Mouse (Mus musculus): ENCODE measurements around the gene Fras1.

DNA sequence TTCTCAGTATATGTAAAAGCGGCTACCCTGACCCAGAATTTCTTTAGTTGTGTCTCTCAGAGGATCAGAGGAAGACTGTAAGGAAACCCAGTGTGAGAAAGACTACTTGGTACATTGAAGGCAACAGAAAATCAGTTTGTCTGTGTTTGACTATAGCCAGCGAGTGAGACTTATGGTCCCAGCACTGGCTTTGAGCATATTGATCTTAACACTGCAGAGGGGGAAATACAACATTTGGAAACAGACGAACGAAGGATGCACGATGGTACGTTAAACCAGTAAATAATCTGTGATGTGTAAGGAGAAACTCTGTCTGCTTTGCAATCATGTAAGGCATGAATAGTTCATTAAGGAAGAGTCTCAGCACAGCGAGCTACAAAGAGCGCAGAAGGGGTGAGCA, 51.6 kb downstream of the Fras1 start:
- TF ChIP-seq CTCF (IDR thresholded peaks at IDR 0.05; ENCODE audit: control insufficient read depth, insufficient read depth, insufficient replicate concordance, low read depth, low read length) (no peak), POLR2A (IDR thresholded peaks at IDR 0.05; ENCODE audit: control insufficient read depth, low read depth, low read length) (no peak)

Data from testis, adult 2 months (tissue).